Mouse (Mus musculus) brain, embryonic 14.5 days (tissue): Measurements from ENCODE around the gene Nr6a1.

ENCODE experiments used
- CTCF ChIP-seq: fragments of 200-500 bp; IDR thresholded peaks from 2 replicates; pipeline ENCODE4 v1.5.1; 2012; ENCODE audit warnings: inconsistent platforms, mild to moderate bottlenecking, moderate library complexity, borderline replicate concordance; ENCODE audit not compliant: insufficient read depth, insufficient read length; ENCODE audit errors: extremely low read depth
- POLR2A ChIP-seq: fragments of 200-500 bp; IDR thresholded peaks from 2 replicates; pipeline ENCODE4 v1.6.1; 2012; ENCODE audit warnings: mild to moderate bottlenecking, inconsistent platforms, borderline replicate concordance; ENCODE audit not compliant: poor library complexity, insufficient read depth, insufficient read length, severe bottlenecking; ENCODE audit errors: extremely low read depth

GRCm38 (mm10) chr2:38835489-38835888 lies 92.0 kb downstream of the Nr6a1 start:
- TF ChIP-seq POLR2A (no peak), CTCF (no peak)
